Mouse (Mus musculus) neural tube, embryonic 13.5 days (tissue): Measurements from ENCODE around the gene Naxd. TPM values are rescaled to one million over a fixed set of nuclear protein-coding genes. Genes with fewer than 3 reads are reported as not detected.
"Not testable (repeated sequence)": the region's sequence is repeated elsewhere in the genome, so short reads cannot be mapped to it uniquely, and the experiment has no call there.

Experiments used
- ATAC-seq: fragments of 200-750 bp; cut with Nextera tagmentation; 2 replicates; pipeline ENCODE4 v1.8.0; 2017; ENCODE audit warnings: low read depth, mild to moderate bottlenecking, moderate TSS enrichment, moderate library complexity
- H3K27ac ChIP-seq: fragments of 300-500 bp; sonication (generic); replicated peaks from 2 replicates; pipeline ENCODE4 v1.5.1; 2015; ENCODE audit warnings: moderate library complexity, mild to moderate bottlenecking, inconsistent platforms
- H3K27me3 ChIP-seq: fragments of 300-500 bp; sonication (generic); 2 replicates; pipeline ENCODE4 v1.6.1; 2015; ENCODE audit warnings: mild to moderate bottlenecking, inconsistent platforms
- H3K36me3 ChIP-seq: fragments of 300-500 bp; sonication (generic); 2 replicates; pipeline ENCODE4 v1.6.1; 2015; ENCODE audit warnings: mild to moderate bottlenecking, inconsistent platforms
- H3K4me1 ChIP-seq: fragments of 300-500 bp; sonication (generic); replicated peaks from 2 replicates; pipeline ENCODE4 v1.6.1; 2015; ENCODE audit warnings: inconsistent platforms
- H3K4me2 ChIP-seq: fragments of 300-500 bp; sonication (generic); 2 replicates; pipeline ENCODE4 v1.6.1; 2015; ENCODE audit warnings: inconsistent platforms, mild to moderate bottlenecking, moderate library complexity
- H3K4me3 ChIP-seq: fragments of 300-500 bp; sonication (generic); 2 replicates; pipeline ENCODE4 v1.5.1; 2015; ENCODE audit warnings: mild to moderate bottlenecking, inconsistent platforms
- H3K9ac ChIP-seq: fragments of 300-500 bp; sonication (generic); 2 replicates; pipeline ENCODE4 v1.6.1; 2015; ENCODE audit warnings: moderate library complexity, mild to moderate bottlenecking, inconsistent platforms
- H3K9me3 ChIP-seq: fragments of 300-500 bp; sonication (generic); 2 replicates; pipeline ENCODE4 v1.6.1; 2016; ENCODE audit warnings: inconsistent platforms
- WGBS: fragments of 180-500 bp; shearing (Covaris S2); methylation state at CpG from one replicate; pipeline ENCODE4 v1.1.7; 2015; 5-methylcytosine and 5-hydroxymethylcytosine counted together
- polyA plus RNA-seq: library from polyadenylated mRNA; unstranded; fragments of >200 nt; fragmentation: Nextera tagmentation; extraction: Ambion mirVana; gene quantifications from 2 replicates; pipeline ENCODE4 v1.2.1, GENCODE M21; 2015

Gene Naxd
- polyA plus RNA-seq, 1 experiment from 2014 or later: 150 TPM

- not testable (repeated sequence) for ATAC-seq, H3K4me3 ChIP-seq, H3K4me2 ChIP-seq, H3K9me3 ChIP-seq, H3K36me3 ChIP-seq, H3K27ac ChIP-seq, H3K9ac ChIP-seq, H3K27me3 ChIP-seq
- H3K4me1 ChIP-seq: peaks cover 28% of the 10 kb centered on the region
- 89% methylated on average over 3 of the region's 4 CpGs for WGBS
Measured at GRCm38 (mm10) chr8:11551497-11551896, 54.2 kb downstream of the Naxd start.

- Histone ChIP-seq H3K4me3 (no peak overlapping the region), H3K36me3 (0 out of 2 replicates have a peak, but pooled peaks cover 3% of the 10 kb centered on the region), H3K9ac (no peak overlapping the region), H3K27ac (no peak overlapping the region), H3K27me3 (no peaks in the 10 kb centered on the region), H3K4me2 (no peak overlapping the region), H3K4me1 (peaks cover 28% of the 10 kb centered on the region), H3K9me3 (no peaks in the 10 kb centered on the region)
- no peak for ATAC-seq
- 91% methylated on average over 10 of the region's 10 CpGs for WGBS
Measured at GRCm38 (mm10) chr8:11552390-11552789, 55.1 kb downstream of the Naxd start.

- H3K27me3 ChIP-seq: no peaks in the 10 kb centered on the region
- H3K27ac ChIP-seq: peak within 1 kb of the TSS; percentile 100
Measured at GRCm38 (mm10) chr8:11554799-11555719, 57.8 kb downstream of the Naxd start, which contains the start of gene Ing1. Ing1 (plus strand) TSS chr8:11555571.

GRCm38 (mm10) chr8:11555720-11556591 is 58.6 kb downstream of the Naxd start:
- Histone ChIP-seq H3K9ac (peak overlapping the region; percentile 98), H3K27ac (peak overlapping the region; percentile 100), H3K4me1 (peaks cover 37% of the 10 kb centered on the region), H3K27me3 (no peaks in the 10 kb centered on the region), H3K4me3 (peak overlapping the region; percentile 98), H3K36me3 (no peaks in the 10 kb centered on the region), H3K4me2 (peak overlapping the region; percentile 70), H3K9me3 (no peaks in the 10 kb centered on the region)
- peak; percentile 90 for ATAC-seq
- under 1% methylated on average over 102 of the region's 103 CpGs for WGBS

More at GRCm38 (mm10) chr8:11554799-11555719, 57.8 kb downstream of the Naxd start, which contains the start of gene Ing1:
- Histone ChIP-seq H3K4me2 (peak within 1 kb of the TSS; percentile 70), H3K9ac (peak within 1 kb of the TSS; percentile 98), H3K4me3 (peak within 1 kb of the TSS; percentile 98), H3K9me3 (no peaks in the 10 kb centered on the region), H3K36me3 (no peaks in the 10 kb centered on the region), H3K4me1 (peaks cover 36% of the 10 kb centered on the region)
- WGBS: under 1% methylated on average over 52 of the region's 52 CpGs
- ATAC-seq: peak; percentile 89

- Histone ChIP-seq H3K4me1 (peaks cover 34% of the 10 kb centered on the region), H3K36me3 (peaks cover 8% of the 10 kb centered on the region), H3K4me2 (peak overlapping the region; percentile 70), H3K27ac (peak overlapping the region; percentile 100), H3K9me3 (no peaks in the 10 kb centered on the region), H3K27me3 (no peaks in the 10 kb centered on the region), H3K9ac (peak overlapping the region; percentile 98), H3K4me3 (peak overlapping the region; percentile 98)
- ATAC-seq: no peak
- WGBS: under 1% methylated on average over 74 of the region's 85 CpGs
Measured at GRCm38 (mm10) chr8:11556691-11557423, 59.6 kb downstream of the Naxd start.

GRCm38 (mm10) chr8:11557424-11557767 is 60.1 kb downstream of the Naxd start:
- Histone ChIP-seq H3K9me3 (no peaks in the 10 kb centered on the region), H3K9ac (peak overlapping the region; percentile 98), H3K36me3 (peaks cover 13% of the 10 kb centered on the region), H3K4me1 (peaks cover 34% of the 10 kb centered on the region), H3K27me3 (no peaks in the 10 kb centered on the region), H3K27ac (peak overlapping the region; percentile 100), H3K4me3 (peak overlapping the region; percentile 98), H3K4me2 (peak overlapping the region; percentile 70)
- no peak for ATAC-seq
- under 1% methylated on average over 32 of the region's 32 CpGs for WGBS

- under 1% methylated on average over 65 of the region's 67 CpGs for WGBS
- Histone ChIP-seq H3K4me3 (peak overlapping the region; percentile 98), H3K27ac (peak overlapping the region; percentile 100), H3K4me2 (peak overlapping the region; percentile 70), H3K9me3 (no peaks in the 10 kb centered on the region), H3K4me1 (peaks cover 34% of the 10 kb centered on the region), H3K36me3 (peaks cover 13% of the 10 kb centered on the region), H3K9ac (peak overlapping the region; percentile 98), H3K27me3 (no peaks in the 10 kb centered on the region)
- ATAC-seq: peak; percentile 79
Measured at GRCm38 (mm10) chr8:11557768-11558629, 60.7 kb downstream of the Naxd start.

- no peak overlapping the region for H3K27ac ChIP-seq
- peak overlapping the region; percentile 70 for H3K4me2 ChIP-seq
- peak overlapping the region; percentile 98; the same call in 1 of the 2 replicates for H3K4me3 ChIP-seq
- H3K27me3 ChIP-seq: no peaks in the 10 kb centered on the region
- no peak for ATAC-seq
- no peaks in the 10 kb centered on the region for H3K9me3 ChIP-seq
- peaks cover 28% of the 10 kb centered on the region for H3K36me3 ChIP-seq
- peaks cover 23% of the 10 kb centered on the region for H3K4me1 ChIP-seq
- peak overlapping the region; percentile 98; the same call in 1 of the 2 replicates for H3K9ac ChIP-seq
- WGBS: 87% methylated on average over 3 of the region's 3 CpGs
Measured at GRCm38 (mm10) chr8:11559511-11559910, 62.2 kb downstream of the Naxd start.

- Histone ChIP-seq H3K27ac (no peak overlapping the region), H3K4me1 (peaks cover 21% of the 10 kb centered on the region), H3K27me3 (no peaks in the 10 kb centered on the region), H3K9me3 (no peaks in the 10 kb centered on the region), H3K36me3 (peaks cover 35% of the 10 kb centered on the region), H3K4me2 (no peak overlapping the region), H3K9ac (no peak overlapping the region), H3K4me3 (no peak overlapping the region)
- WGBS: 83% methylated on average over 9 of the region's 9 CpGs
- ATAC-seq: no peak
Measured at GRCm38 (mm10) chr8:11560220-11560619, 62.9 kb downstream of the Naxd start.

- WGBS: 87% methylated on average over 5 of the region's 5 CpGs
- ATAC-seq: no peak
Measured at GRCm38 (mm10) chr8:11564236-11564635, 66.9 kb downstream of the Naxd start.

More at GRCm38 (mm10) chr8:11564236-11564635, 66.9 kb downstream of the Naxd start:
- H3K9ac ChIP-seq: no peak overlapping the region
- H3K4me2 ChIP-seq: no peak overlapping the region
- peaks cover 67% of the 10 kb centered on the region for H3K36me3 ChIP-seq
- no peaks in the 10 kb centered on the region for H3K9me3 ChIP-seq
- H3K4me3 ChIP-seq: no peak overlapping the region
- H3K27ac ChIP-seq: no peak overlapping the region
- H3K4me1 ChIP-seq: peaks cover 14% of the 10 kb centered on the region
- no peaks in the 10 kb centered on the region for H3K27me3 ChIP-seq
